Mouse (Mus musculus): ENCODE measurements around the gene Rhbdf1.

- no peak for TF ChIP-seq CTCF (conservative IDR thresholded peaks at IDR 0.05 in 1 of 2, IDR thresholded peaks at IDR 0.05 in 1 of 2; ENCODE audit: low read depth in 2 of 2, low read length in 2 of 2)
- TF ChIP-seq MYC (IDR thresholded peaks at IDR 0.05; ENCODE audit: low read depth, low read length), result no peak
Observed at GRCm38 (mm10) chr11:32198256-32198955, 23.7 kb downstream of the Rhbdf1 start.

Measured in CH12.LX (cell line).